Mouse (Mus musculus) telencephalon, adult 2 months (tissue): ENCODE data around the gene Adora1.

ENCODE experiments used
- DNase-seq: peaks from one replicate; pipeline ENCODE4 v3.0.0-alpha.2; 2011; ENCODE audit warnings: low read depth, low spot score

The Adora1 gene

DNA sequence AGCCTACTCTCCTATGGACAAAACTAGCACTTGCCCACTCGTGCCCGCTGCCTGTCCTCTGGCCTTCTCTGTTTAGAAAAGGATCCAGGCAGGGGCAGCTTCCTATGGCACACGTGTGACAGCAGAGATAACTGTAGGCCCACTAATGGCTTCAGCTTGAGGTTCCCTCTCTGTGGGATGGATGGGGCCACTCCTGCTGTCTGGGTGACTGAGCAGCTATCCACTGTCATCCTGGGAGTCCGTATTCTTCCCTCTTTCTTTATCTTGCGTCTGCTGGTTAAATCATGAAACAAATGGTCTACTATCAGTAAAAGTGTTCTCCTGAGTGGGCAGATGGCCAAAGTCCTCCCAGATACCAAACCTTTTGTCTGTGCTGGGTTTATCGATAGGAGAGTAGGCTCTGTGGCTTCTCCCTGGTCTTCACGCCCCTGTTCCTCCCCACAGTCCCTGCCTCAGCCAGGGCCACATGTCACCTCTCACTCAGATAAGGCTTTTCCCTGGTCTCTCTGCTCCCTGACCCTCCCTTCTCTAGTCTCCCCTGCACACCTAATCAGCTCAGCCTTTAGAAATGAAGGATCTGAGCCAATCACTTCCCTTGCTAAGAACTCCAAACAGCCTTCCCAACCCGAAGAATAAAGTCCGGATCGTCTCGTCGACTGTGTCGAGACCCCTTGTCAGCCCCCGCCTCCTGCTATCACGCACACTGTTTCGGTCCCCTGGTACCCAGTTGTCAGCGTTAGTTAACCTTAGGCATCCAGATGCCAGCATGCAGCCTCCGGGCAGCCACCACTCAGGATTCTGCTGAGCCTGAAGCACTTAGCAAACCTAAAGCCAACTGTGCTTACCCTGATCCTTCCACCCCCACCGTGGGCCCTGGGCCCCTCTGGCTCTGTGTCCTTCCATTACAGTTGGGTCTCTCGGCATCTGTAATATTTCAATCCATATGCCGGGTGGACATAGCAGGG, 82.3 kb downstream of the Adora1 start:
- no peak for DNase-seq

DNA sequence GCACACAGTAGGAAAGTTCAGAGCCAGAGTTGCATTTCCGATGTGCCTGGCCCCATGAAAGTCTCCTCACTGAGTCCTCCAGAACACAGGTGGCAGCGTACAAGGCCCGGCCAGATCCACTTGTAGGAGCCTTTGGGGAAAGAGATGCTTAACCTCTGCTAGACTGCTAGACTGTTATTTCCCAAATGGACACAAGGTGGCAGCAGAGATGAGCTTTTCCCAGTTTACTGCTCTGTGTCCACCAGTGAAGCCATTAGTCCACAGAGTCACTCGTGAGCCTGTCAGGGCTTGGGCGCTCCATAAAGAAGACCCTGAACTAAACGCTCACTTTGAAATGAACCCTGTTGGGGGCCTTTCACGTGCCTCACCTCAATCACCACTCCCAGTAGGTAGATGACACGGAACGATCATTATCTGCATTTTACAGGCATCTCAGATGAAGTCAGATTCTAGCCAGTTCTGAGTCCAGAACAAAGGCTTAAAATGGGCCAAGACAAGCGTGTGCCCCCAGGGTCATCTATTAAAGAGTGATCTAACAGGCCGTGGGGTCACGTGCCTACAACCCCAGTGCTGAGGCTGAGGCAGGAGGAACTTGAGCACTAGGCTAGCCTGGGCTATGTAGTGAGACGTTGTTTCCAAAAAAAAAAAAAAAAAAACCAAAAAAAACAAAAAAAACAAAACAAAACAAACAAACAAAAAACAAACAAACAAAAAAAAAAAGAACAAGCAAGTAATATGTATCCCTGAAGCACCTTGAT, 83.4 kb downstream of the Adora1 start:
- DNase-seq: peak; percentile 63

DNA sequence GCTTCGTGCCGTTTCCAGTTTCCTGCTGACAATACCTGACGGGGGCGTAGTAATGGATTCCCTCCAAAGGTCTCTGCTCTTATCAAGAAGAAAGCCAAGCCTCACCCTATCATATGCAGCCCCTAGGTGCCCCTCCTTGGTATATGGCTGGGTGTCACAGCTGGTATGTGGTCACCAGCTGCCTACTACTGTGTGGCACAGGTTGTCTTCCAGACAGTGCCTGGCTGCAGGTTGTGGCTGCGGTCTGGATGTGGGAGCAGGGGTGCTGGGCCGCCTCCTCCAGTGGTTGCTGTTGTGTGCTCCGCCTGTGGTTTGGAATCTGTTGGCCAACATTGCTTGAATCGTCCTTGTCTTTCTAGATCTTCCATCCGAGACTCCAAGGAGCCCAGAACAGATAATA, 84.5 kb downstream of the Adora1 start:
- DNase-seq: no peak

DNA sequence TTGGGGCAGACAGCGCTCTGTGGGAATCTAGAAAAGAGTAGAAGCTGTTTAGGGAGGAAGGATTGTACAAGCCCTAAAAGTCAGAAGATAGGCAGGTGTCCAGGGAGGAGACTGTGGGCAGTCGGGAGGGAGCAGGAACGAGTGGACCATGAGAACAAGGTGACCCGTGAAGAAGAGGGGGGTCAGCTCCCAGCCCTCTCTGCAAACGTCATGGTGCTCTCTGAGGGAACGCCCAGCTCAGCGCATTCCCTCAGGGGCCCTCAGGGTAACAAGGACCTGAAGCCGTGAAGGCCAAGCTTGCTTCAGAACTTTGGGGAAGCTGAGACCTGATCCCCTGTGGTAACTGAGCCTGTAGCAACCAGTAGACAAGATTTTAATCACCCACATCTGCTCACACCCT, 85.2 kb downstream of the Adora1 start:
- DNase-seq: no peak
